Mouse (Mus musculus) monocyte, adult 2 months (primary cell): ENCODE measurements around the gene Slc25a4.

ENCODE experiments used
- DNase-seq, 2 experiments: peaks; one replicate each; pipeline ENCODE4 v3.0.0; 2022; ENCODE audit warnings: low spot score in 2 of 2, low read depth in 1 of 2

The Slc25a4 gene

GRCm38 (mm10) chr8:46206107-46206506 is 5.0 kb downstream of the Slc25a4 start:
- DNase-seq, result no peak

- DNase-seq, result no peak
Measured at GRCm38 (mm10) chr8:46204974-46205640, 6.0 kb downstream of the Slc25a4 start.

DNA sequence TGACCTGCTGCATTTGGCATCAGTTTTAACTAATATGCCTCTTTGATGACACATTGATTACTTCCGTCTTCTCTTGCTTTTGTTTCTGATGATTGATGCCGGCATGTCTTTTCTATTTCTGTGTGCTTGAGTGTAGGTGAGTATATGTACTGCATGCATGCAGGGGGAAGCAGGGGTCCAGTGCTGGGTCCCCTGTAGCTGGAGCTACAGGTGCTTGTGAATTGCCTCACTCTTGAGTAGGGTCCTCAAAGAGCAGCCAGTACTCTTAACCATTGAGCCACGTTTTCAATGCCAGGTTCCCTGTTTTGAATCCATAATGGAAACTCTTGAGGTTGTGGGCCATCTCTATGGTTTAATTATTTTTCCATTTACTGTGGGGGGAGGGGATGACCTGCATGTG is 6.8 kb downstream of the Slc25a4 start:
- no peak for DNase-seq

GRCm38 (mm10) chr8:46202350-46202749 is 8.7 kb downstream of the Slc25a4 start:
- DNase-seq, result no peak

- DNase-seq, result no peak
Measured at GRCm38 (mm10) chr8:46197673-46198072, 13.4 kb downstream of the Slc25a4 start.

DNA sequence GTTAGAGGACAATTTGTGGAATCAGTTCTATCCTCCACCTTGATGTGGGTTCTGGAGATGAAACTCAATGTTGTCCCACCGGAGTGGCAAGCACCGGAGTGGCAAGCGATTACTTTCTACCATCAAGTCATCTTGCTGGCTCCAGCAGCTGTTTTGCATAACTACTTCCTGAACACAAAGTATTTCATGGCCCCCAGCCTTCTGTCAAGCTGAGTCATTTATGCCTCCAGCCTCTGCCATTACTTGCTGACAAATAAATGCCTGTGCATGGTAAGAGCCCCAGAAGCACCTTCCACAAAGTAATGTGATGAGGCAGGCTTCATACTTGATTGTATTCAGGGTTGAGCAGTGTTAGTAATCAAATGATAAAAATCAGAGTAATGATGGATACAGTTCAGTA is 14.2 kb downstream of the Slc25a4 start:
- DNase-seq, result no peak

DNA sequence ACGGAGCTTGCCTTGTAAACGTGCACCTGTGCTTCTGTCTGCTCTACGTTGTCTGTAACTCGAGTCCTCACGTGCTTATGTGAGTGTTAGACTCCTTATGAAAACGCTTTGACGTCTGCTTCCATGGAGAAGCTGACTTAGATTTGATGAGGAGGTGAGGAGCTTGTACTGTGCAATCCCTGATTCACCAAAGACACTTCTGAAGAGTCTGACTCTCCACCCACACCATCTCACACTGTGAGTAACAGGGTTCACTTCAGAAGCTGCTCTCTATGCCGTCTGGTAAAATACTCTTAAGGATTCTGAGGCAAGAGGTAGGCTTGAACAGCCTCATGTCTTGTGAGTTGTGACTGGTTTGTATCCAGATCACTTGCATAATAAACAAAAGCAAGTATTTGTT is 18.0 kb downstream of the Slc25a4 start:
- DNase-seq, result no peak

- no peak for DNase-seq
Measured at GRCm38 (mm10) chr8:46185361-46185760, 25.7 kb downstream of the Slc25a4 start.

- no peak for DNase-seq
Measured at GRCm38 (mm10) chr8:46180136-46180535, 30.9 kb downstream of the Slc25a4 start.

GRCm38 (mm10) chr8:46173651-46174050 is 37.4 kb downstream of the Slc25a4 start:
- DNase-seq, result no peak

DNA sequence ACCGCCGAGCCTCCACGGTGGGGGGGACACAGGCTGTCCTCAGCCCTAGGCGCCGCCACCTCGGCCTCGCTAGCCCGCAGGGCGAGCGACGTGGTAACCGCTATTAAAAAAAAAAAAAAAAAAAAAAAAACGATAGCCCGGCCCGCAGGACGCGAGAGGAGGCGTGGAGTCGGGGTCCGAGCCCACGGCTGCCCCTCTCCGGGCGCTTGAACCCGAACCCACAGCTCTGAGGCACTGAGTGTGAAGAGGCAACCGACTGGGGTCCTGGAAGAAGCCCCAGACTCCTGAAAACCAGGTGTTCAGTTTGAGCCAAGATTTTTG is 47.3 kb downstream of the Slc25a4 start:
- DNase-seq, result no peak

- DNase-seq, result peak; percentile 77 to 84
Measured at GRCm38 (mm10) chr8:46162953-46163869, 47.9 kb downstream of the Slc25a4 start.
